Mouse (Mus musculus) layer of hippocampus, postnatal 36 days (tissue): ENCODE results near the gene Auts2. TPM values are rescaled to one million over a fixed set of nuclear protein-coding genes. Genes with fewer than 3 reads are reported as not detected.

Experiments used
- DNase-seq, 2 experiments: peaks; one replicate each; pipeline ENCODE4 v3.0.0; 2022
- total RNA-seq, 2 experiments: library from RNA; stranded (reverse); gene quantifications; 2 replicates each; pipeline ENCODE4 v1.2.3; 2021

Auts2 gene
- total RNA-seq, 2 experiments from 2014 or later, result 140 to 181 TPM

GRCm38 (mm10) chr5:131781063-131781462, 762.1 kb downstream of the Auts2 start:
- no peak for DNase-seq

GRCm38 (mm10) chr5:131779171-131779570, 764.0 kb downstream of the Auts2 start:
- no peak for DNase-seq

GRCm38 (mm10) chr5:131775672-131776071, 767.5 kb downstream of the Auts2 start:
- no peak for DNase-seq

- peak; percentile 52 to 58 for DNase-seq
These were observed 767.9 kb downstream of the Auts2 start for GRCm38 (mm10) chr5:131775222-131775621.

GRCm38 (mm10) chr5:131774792-131775191, 768.4 kb downstream of the Auts2 start:
- no peak for DNase-seq

- no peak for DNase-seq
These were observed 770.5 kb downstream of the Auts2 start for GRCm38 (mm10) chr5:131772616-131773015.

GRCm38 (mm10) chr5:131769273-131769672, 773.9 kb downstream of the Auts2 start:
- no peak for DNase-seq

GRCm38 (mm10) chr5:131767699-131768264, 775.4 kb downstream of the Auts2 start:
- no peak for DNase-seq

GRCm38 (mm10) chr5:131767176-131767575, 776.0 kb downstream of the Auts2 start:
- peak in 1 of 2 experiments; percentile 22 for DNase-seq

- no peak for DNase-seq
These were observed 783.7 kb downstream of the Auts2 start for GRCm38 (mm10) chr5:131759432-131759831.

GRCm38 (mm10) chr5:131750330-131750729, 792.8 kb downstream of the Auts2 start:
- no peak for DNase-seq

GRCm38 (mm10) chr5:131749211-131749610, 793.9 kb downstream of the Auts2 start:
- no peak for DNase-seq

- no peak for DNase-seq
These were observed 800.1 kb downstream of the Auts2 start for GRCm38 (mm10) chr5:131743069-131743468.

GRCm38 (mm10) chr5:131737476-131737875, 805.7 kb downstream of the Auts2 start:
- DNase-seq, result no peak

- DNase-seq, result no peak
These were observed 809.9 kb downstream of the Auts2 start for GRCm38 (mm10) chr5:131733324-131733660.

GRCm38 (mm10) chr5:131732631-131733323, 810.4 kb downstream of the Auts2 start:
- DNase-seq, result no peak

- DNase-seq, result no peak
These were observed 813.7 kb downstream of the Auts2 start for GRCm38 (mm10) chr5:131729456-131729855.

- no peak for DNase-seq
These were observed 815.2 kb downstream of the Auts2 start for GRCm38 (mm10) chr5:131727909-131728308.

- DNase-seq, result no peak
These were observed 818.6 kb downstream of the Auts2 start for GRCm38 (mm10) chr5:131724508-131724907.

- DNase-seq, result no peak
These were observed 820.4 kb downstream of the Auts2 start for GRCm38 (mm10) chr5:131722791-131723190.

- no peak for DNase-seq
These were observed 820.8 kb downstream of the Auts2 start for GRCm38 (mm10) chr5:131722361-131722760.

GRCm38 (mm10) chr5:131718013-131718412, 825.1 kb downstream of the Auts2 start:
- DNase-seq, result peak; percentile 21 to 22

GRCm38 (mm10) chr5:131717359-131717965, 825.7 kb downstream of the Auts2 start:
- DNase-seq, result no peak

- no peak for DNase-seq
These were observed 828.2 kb downstream of the Auts2 start for GRCm38 (mm10) chr5:131714979-131715378.
